Mouse (Mus musculus) heart, adult 2 months (tissue): ENCODE results near the gene Pdzd2.

Experiments
- CTCF ChIP-seq: fragments of 200-600 bp; IDR thresholded peaks from 2 replicates; pipeline ENCODE4 v1.8.1; 2022; ENCODE audit warnings: antibody characterized with exemption, mild to moderate bottlenecking, moderate library complexity
- EP300 ChIP-seq: fragments of 200-500 bp; IDR thresholded peaks from 2 replicates; pipeline ENCODE4 v1.6.1; 2011; ENCODE audit warnings: low read depth, low read length, control low read depth; ENCODE audit not compliant: insufficient read depth
- POLR2A ChIP-seq: fragments of 200-500 bp; IDR thresholded peaks from 2 replicates; pipeline ENCODE4 v1.6.1; 2011; ENCODE audit warnings: mild to moderate bottlenecking, low read depth, low read length, control low read depth; ENCODE audit not compliant: insufficient read depth

DNA sequence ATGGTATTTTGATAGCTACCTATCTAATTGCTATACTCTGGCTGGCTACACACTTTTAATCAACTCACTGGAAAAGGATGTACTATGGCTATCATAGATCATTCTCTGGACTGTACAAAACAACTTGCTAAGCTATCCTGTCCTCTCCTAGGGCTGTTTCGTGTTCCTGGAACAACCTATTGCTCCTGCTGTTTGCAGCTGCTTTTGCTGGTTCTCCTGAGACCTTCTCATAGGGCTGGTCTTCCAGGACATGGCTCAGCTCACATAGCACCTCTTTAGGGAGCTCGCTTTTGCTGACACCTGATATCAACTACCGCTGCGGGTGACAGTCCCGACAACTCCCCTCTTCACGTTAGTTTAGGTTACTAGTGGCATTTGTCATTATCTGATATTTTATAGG lies 288.9 kb downstream of the Pdzd2 start:
- TF ChIP-seq POLR2A (no peak), EP300 (no peak), CTCF (no peak)
